Mouse (Mus musculus) T-helper 17 cell (primary cell): Measurements from ENCODE around the gene Gprin3.
"Not testable (repeated sequence)": the region's sequence is repeated elsewhere in the genome, so short reads cannot be mapped to it uniquely, and the experiment has no call there.

Source experiments
- in situ Hi-C, 2 experiments: fragments of 300-600 bp; cut with MboI, MseI; formaldehyde crosslinking; loops; 1 replicate in 1 of 2; 2 replicates in 1 of 2; pipeline ENCODE4 v1.15.1; 2025; ENCODE audit warnings: high pct_unique_total_duplicates in 2 of 2

Gene Gprin3

DNA sequence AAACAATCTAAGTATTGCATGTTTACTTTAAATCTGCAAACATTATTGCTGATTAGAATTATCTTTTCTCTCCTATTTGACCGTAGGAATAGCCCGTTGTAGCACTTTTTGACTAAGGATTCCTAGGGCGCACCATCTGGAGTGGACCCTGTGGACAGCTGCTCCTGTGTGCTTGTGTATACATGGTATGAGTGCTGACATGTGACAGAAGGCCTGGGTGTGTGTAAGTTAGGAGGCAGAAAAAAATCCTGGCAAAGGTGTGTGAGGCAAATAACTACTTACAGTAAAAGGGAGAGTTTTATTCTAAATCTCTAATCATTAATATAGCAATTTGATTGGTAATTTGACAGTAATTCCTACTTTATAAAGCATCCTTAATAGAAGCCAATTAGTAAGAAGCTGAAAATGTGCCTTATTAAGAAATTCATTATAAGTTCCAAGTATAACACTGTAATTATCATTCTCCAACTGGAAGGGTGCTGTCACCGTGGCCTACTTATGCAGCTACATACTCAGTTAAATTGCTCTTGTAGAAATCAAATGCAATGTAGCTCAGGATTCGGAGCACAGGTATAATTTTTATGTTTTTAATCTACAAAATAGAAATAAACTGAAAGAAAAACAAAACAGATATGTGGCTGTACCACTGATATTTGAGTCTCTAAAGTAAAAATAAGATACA lies 74.8 kb downstream of the Gprin3 start:
- in situ Hi-C loops: no loop called here

DNA sequence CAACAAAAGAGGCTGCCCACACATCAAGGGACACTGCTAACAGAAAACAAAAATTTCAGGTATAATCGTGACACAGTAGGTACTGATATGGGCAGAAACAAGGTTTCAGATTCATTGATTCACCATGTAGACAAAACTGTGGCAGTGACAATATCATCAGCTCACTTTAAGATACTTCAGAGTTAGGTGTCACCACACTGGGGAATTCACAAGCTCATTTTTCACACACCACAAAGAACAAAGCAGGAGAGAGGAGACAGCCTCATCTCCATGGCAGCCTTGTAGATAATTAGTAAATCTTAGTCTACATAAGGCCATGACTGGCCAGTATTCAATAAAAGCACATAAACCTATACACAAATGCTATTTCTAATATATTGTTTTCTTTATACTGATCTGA lies 77.4 kb downstream of the Gprin3 start:
- in situ Hi-C loops: loop anchor here (5.0 to 25.0 kb wide), 2 partner anchors 96 to 1864 kb away; no protein-coding TSS in a partner anchor

DNA sequence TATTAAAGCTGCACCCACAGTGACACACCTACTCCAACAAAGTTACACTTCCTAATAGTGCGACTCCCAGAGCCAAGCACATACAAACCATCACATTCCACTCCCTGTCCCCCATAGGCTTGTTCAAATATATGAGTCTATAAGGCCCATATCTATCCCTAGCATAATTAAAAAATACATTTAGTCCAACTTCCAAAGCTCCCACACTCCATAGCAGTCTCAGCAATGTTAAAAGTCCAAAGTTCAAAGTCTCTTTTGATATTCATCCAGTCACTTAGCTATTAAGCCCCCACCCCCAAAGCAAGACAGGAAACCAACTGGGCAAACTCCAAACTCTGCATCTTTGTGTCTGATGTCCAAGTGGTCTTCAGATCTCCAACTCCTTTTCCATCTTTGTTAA lies 84.9 kb downstream of the Gprin3 start:
- in situ Hi-C loops: loop anchor here in 1 of 2 experiments (25.0 kb wide), 1 partner anchor 1871 kb away; no protein-coding TSS in a partner anchor

DNA sequence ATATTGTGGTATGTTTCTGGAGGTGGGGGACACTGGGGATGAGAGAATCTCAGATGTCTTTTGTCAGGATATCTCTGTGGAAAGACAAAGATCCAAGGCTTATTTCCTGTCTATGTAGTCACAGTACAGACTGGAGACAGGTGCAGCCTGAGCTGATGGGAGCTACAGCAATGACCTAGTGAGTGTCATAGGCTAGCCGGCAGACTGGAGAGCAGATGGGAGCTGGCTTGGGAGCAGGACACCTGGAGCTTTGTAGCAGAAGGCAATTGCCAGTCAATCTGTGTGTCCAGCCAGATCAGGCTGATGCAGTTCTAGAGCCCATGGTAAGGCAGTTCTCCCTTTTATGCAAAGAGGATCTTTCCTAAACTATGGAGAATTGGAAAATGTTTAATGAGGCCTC lies 97.8 kb downstream of the Gprin3 start:
- in situ Hi-C loops: loop anchor here in 1 of 2 experiments (25.0 kb wide), 1 partner anchor 1884 kb away; no protein-coding TSS in a partner anchor

DNA sequence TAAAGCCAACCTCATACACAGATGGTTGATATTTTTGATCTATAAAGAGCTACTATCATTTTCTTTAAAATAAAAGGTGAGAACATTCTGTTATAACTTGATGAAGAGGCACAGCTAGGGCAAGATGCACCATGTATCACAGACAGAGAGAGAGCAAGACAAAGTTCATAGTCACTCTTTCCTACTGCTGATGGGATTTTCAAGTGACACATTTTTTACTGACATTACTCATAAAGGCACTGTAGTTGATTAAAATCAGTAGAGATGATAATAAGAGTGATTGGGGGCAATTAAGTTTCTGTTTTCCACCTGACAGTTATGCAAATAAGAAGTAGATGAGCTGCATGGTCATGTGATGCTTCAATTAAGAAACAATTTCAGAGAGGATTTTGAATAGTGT lies 110.2 kb downstream of the Gprin3 start:
- in situ Hi-C loops: loop anchor here in 1 of 2 experiments (10.0 kb wide), 1 partner anchor 109 kb away; the partner anchor contains the start of gene Gprin3

DNA sequence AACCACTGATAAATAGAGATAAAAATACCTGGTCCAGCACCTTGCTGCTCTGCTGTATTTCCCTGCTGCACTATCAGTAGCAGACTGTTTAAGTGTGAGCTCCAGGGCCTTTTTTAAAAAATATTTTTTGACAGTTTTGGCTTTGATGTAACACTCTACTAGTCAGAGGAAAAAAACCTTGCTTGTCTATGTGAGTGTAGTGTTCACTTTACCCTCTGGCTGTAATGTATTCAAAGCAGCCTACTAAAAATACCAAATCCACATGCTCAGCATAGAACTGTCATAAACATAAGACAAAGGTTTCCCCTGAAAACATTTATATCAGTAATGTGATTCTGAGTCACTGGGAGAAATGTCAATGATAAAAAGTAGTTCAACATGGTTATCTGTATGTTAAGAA lies 111.0 kb downstream of the Gprin3 start:
- in situ Hi-C loops: loop anchor here in 1 of 2 experiments (10.0 kb wide), 1 partner anchor 110 kb away; the partner anchor contains the start of gene Gprin3

DNA sequence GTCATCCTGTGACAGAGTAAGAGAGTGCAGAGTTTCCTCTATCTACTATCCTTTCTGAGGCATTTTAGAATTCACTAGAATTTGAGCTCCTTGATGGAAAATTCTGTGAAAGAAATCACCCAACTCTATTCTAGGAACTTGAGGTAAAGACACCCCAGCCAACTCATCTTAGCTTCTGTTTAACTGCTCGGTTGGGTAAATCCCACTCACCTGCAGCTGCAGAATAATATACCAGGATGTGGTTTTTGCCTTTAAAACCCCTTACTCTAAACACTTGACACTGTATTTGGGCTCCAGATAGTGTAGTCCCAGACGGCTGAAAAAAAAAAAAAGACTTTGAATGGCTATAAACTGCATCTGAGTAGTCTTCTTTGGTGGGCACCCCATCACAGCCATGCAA lies 112.9 kb downstream of the Gprin3 start:
- in situ Hi-C loops: loop anchor here (5.0 to 10.0 kb wide), 2 partner anchors 112 to 476 kb away; partner anchors contain the start of gene Gprin3 (in 1 of the 2)

DNA sequence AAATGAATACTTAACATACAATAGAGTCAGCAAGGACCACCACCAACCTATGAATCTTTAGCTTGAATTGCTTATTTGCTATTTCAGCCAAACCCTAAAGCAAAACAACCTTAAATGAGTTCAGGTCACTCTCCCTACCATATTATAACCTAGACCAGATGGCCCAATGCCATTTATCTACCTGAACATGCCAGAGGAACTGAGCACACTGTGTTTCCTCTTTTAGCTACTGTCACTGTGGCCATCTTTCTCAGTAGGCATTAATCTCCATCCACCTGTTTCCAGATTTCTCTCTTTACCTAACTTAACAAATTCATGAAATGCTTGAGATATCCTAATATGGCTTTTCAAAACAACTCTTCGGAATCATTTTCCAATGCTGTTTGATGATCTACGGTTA lies 114.9 kb downstream of the Gprin3 start:
- in situ Hi-C loops: loop anchor here (5.0 to 10.0 kb wide), 2 partner anchors 114 to 474 kb away; partner anchors contain the start of gene Gprin3 (in 1 of the 2)

DNA sequence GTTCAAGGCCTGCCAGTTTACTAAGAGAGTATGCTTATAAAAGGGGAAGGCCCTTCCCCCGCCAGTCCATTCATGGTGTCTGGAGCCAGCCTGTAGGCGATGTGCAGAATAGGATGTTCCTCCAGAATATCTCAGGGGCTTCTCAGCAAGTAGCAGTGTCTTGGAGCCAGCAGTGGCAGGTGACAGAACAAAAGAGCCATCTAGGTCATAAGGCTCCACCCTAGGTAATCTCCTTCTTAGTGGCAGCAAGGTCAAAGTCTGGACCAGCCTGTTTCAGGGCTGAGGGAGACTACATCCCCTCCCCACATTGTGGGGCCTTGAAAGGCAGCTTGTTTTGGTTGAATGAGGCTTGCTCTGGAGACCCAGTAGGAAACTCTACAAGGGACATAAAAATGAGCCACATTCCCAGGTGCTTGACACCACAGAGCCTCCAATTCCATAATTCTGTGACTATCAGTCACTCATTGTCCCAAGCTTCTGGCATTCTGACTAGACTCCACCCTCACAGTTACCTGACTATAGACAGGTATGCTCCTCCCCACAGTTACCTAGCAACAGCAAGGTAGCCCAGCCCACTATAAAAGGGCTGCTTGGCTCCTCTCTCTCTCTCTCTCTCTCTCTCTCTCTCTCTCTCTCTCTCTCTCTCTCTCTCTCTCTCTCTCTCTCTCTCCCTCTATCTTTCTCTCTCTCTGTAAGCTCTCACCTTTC lies 121.7 kb downstream of the Gprin3 start:
- in situ Hi-C loops: not testable (repeated sequence)

DNA sequence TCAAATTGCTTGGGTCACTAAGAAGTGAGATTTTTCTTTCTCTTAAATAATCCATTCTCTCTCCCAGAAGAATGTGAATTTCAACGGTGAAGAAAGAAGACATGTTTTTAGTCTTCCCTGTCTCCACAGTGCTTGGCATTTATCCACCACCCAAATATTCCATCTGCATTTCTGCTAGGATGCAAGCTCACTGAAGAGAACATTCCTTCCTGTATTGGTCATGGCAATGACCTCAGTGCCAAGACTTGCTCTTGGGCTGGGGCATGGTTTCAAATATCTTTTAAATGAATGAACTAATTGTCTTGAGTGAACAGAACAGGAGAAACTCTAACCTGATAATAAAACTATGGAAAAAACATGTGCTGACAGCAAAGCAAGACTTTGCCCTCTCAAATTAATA lies 123.1 kb downstream of the Gprin3 start:
- in situ Hi-C loops: no loop called here
